Mouse (Mus musculus) testis, adult 2 months (tissue): ENCODE measurements around the gene Rnf223.

Experiments used
- CTCF ChIP-seq: fragments of 200-500 bp; IDR thresholded peaks from 2 replicates; pipeline ENCODE4 v1.5.1; 2012; ENCODE audit warnings: low read depth, mild to moderate bottlenecking, inconsistent platforms, low read length, moderate library complexity; ENCODE audit not compliant: control insufficient read depth, insufficient read depth, insufficient replicate concordance
- POLR2A ChIP-seq: fragments of 200-500 bp; IDR thresholded peaks from 2 replicates; pipeline ENCODE4 v1.6.1; 2012; ENCODE audit warnings: low read depth, mild to moderate bottlenecking, inconsistent platforms, low read length, moderate library complexity; ENCODE audit not compliant: control insufficient read depth

- TF ChIP-seq CTCF = no peak
- TF ChIP-seq POLR2A = no peak
Observed at GRCm38 (mm10) chr4:156133334-156133733, 3.0 kb downstream of the Rnf223 start.
